Mouse (Mus musculus) layer of hippocampus, postnatal 14 days (tissue): ENCODE measurements around the gene Pitpnm2. TPM values are rescaled to one million over a fixed set of nuclear protein-coding genes. Genes with fewer than 3 reads are reported as not detected.
"Not testable (repeated sequence)": the region's sequence is repeated elsewhere in the genome, so short reads cannot be mapped to it uniquely, and the experiment has no call there.

Source experiments
- DNase-seq, 2 experiments: peaks; one replicate each; pipeline ENCODE4 v3.0.0; 2021 to 2022; ENCODE audit warnings: low spot score in 2 of 2, mixed read lengths in 1 of 2
- long read RNA-seq, 2 experiments: library from polyadenylated mRNA; stranded (forward); transcript quantifications; one replicate each; pipeline ENCODE4 v2.0.0; 2021
- total RNA-seq, 2 experiments: library from RNA; stranded (reverse); gene quantifications; 2 replicates each; pipeline ENCODE4 v1.2.3; 2021

The Pitpnm2 gene
- total RNA-seq = 100 to 1,000 TPM; 172 to 174 TPM
- long read RNA-seq, experiment 1, full-length matches to known transcripts = 5 of 37 reads
- long read RNA-seq, experiment 1, partial matches to known transcripts = 9 of 37 reads
- long read RNA-seq, experiment 1, other reads (novel, unspliced or antisense) = 23 of 37 reads
- long read RNA-seq, experiment 2, full-length matches to known transcripts = 1 of 43 reads
- long read RNA-seq, experiment 2, partial matches to known transcripts = 10 of 43 reads
- long read RNA-seq, experiment 2, other reads (novel, unspliced or antisense) = 32 of 43 reads

DNA sequence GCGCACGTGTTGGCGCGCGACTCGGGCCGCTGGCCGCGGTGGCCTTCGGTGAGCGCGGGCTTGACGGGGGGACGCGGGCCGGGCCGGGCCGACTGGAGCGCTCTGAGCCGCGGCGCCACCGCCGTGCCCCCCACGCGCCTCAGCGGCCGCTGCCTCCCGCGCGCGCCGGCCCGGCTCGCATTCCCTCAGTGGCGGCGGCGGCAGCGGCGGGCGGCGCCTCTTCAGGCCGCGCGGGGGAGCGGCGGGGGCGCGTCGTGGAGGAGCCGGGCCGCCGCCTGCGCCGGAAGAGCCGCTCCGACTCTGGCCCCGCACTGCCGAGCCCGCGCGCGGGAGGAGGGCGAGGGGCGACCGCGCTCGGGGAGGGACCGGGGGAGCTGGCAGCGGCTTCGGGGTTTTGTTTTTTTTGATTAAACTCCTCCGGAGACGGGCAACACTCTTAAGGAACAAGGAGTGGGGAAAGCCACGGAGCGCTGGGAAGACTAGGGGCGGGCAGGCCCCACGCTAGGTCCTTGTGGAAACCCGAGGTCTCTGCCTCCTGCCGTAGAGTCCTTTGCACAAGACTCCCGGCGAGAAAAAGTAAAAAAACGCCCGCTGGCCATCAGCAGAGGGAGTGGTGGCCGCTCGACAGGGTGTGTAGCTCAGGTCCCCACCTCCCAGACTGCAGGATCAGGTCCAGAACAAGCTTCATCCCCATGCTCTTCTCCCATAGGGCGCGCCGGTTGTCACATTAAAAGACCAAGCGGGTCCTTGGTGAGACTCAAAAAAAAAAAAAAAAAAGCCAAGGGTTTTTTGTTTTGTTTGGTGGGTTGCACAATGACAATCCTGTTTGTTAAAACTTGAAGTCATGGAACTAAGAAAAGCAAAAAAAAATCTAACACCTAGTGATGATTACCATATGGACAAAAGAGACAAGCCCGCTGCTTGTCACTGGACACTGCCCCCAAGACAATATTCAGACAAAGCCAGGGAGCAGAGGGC, at the start of gene Pitpnm2:
Gene Pitpnm2, minus strand, starts transcription at position 147 of the 978 bp plus-strand sequence.
- no peak for DNase-seq

- DNase-seq = not testable (repeated sequence)
Measured at GRCm38 (mm10) chr5:124299307-124299706, 49.7 kb upstream of the Pitpnm2 start.

DNA sequence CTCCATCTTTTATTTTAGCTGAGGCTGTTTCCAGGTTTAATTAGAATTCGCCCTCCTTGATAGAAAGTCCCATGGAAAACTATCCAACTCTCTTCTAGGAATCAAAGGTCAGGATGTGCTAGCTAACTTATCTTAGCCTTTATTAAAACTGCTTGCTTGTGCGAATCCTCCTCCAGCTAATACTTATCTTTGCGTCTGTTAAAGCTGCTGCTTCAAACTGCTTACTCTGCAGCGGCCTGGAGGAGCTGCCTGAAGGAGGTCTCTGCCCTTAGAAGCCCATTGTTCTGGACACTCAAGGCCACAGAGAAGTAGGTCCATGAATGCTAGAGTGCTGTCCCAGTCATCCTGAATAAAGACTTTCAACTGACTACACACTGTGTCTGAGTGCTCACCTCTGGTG, 46.9 kb upstream of the Pitpnm2 start:
- DNase-seq = no peak

- DNase-seq = no peak
Measured at GRCm38 (mm10) chr5:124293967-124294366, 44.4 kb upstream of the Pitpnm2 start.

- DNase-seq = no peak
Measured at GRCm38 (mm10) chr5:124290216-124290615, 40.7 kb upstream of the Pitpnm2 start.

GRCm38 (mm10) chr5:124287616-124288247, 38.2 kb upstream of the Pitpnm2 start:
- DNase-seq = no peak

GRCm38 (mm10) chr5:124284330-124284729, 34.8 kb upstream of the Pitpnm2 start:
- DNase-seq = no peak

- DNase-seq = no peak
Measured at GRCm38 (mm10) chr5:124282854-124283253, 33.3 kb upstream of the Pitpnm2 start.

- DNase-seq = no peak
Measured at GRCm38 (mm10) chr5:124270226-124270625, 20.7 kb upstream of the Pitpnm2 start.

DNA sequence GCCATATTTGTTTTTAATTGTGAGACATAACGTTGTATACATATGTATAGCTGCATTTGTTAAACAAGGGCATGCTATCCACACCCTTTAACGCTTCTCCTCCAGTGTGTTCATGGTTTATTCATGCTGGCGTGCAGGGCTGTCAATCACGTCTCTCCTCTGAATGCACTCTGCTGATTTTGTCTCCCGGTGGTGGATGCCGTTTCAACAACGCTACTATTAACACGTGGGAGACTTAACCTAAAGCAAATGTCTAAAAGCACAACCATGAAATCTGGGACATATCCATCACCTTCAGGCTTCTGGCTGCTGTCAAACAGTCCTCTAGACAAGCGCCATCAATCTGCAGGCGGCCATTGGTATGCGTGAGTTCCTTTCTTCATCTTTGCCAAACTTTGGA, 20.1 kb upstream of the Pitpnm2 start:
- no peak for DNase-seq

GRCm38 (mm10) chr5:124267652-124268051, 18.1 kb upstream of the Pitpnm2 start:
- DNase-seq = no peak

- DNase-seq = no peak
Measured at GRCm38 (mm10) chr5:124266821-124267220, 17.3 kb upstream of the Pitpnm2 start.

DNA sequence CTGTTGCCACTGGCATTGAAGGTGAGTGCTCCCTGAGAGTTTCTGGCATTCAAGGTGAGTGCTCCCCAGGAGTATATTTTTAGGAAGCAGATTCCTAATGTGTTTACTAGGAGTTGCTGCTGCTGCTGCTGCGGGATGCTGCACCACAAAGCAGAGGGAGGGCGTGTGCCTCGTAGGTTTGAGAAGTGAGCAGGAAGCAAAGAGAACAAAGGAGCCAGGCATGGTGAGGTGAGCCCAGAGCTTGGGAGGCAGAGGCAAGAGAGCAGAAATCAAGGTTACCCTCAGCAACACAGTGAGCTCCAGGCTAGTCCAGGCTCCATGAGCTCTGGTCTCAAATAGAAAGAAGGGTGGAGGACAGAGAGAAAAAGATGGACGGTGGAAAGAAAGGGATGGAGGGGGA, 13.7 kb upstream of the Pitpnm2 start:
- no peak for DNase-seq

- no peak for DNase-seq
Measured at GRCm38 (mm10) chr5:124262090-124262489, 12.5 kb upstream of the Pitpnm2 start.

- no peak for DNase-seq
Measured at GRCm38 (mm10) chr5:124259133-124259532, 9.6 kb upstream of the Pitpnm2 start.

- no peak for DNase-seq
Measured at GRCm38 (mm10) chr5:124258026-124258425, 8.5 kb upstream of the Pitpnm2 start.

- no peak for DNase-seq
Measured at GRCm38 (mm10) chr5:124255141-124255540, 5.6 kb upstream of the Pitpnm2 start.

GRCm38 (mm10) chr5:124253555-124253954, 4.0 kb upstream of the Pitpnm2 start:
- no peak for DNase-seq

DNA sequence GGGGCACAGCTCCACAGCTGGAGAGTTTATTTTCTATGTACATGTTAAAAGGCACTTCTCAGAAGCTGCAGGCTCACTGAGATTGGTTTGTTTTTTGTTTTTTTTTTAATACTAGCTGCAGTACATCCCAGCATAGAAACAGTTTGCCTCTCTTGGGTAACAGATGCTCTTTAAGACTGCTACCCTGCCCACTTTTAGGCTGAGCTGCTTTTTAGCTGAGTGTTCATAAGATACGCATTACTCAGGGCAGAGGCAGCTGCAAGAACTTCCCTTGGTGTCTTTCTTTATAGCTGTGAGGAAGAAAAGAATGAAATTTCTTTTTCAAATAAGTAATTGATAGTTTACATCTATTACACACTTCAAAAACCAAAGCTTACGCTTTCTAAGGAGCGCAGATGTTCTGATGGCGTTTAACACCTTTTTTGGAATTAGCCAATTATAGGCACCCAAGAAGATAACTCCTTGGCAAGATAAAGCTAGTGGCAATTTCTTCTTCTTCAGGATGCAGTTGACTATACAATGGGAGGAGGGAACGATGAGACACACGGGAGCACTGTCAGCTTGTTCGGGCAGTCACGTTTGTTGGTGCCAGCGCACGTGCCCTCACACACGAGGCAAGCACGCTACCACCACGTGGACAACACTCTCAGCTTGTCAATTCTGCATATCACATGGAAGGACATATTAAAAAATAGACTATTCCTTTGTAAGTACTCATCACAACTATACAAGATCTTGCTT, 3.2 kb upstream of the Pitpnm2 start:
- DNase-seq = no peak

DNA sequence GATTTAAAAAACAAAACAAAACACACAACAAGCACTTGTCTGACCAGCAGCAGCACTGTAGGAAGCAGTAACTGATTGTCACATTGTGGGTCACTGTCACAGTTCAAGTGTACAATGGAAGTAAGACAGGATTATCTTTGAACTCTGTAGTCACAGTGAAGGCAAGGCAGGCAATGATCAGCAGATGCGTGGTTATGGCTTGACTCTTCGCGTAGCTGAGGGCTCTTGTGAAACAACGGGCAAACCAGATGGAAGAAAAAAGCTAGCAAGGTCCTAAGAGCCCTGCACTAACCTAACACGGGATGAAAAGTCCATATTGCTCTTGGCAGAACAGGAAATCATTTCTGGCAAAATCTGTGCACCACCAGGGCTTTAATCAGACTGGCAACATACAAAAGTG, 1.5 kb upstream of the Pitpnm2 start:
- DNase-seq = no peak
